Mouse (Mus musculus) heart, embryonic 14.5 days (tissue): ENCODE measurements around the gene Hdac9. TPM values are rescaled to one million over a fixed set of nuclear protein-coding genes. Genes with fewer than 3 reads are reported as not detected.

Experiments
- ATAC-seq: fragments of 200-750 bp; cut with Nextera tagmentation; 2 replicates; pipeline ENCODE4 v1.8.0; 2017; ENCODE audit warnings: low read depth, moderate TSS enrichment; ENCODE audit not compliant: insufficient number of reproducible peaks, insufficient read depth, low FRiP score
- H3K27ac ChIP-seq, 2 experiments: fragments of 200-500 bp in 1 of 2; fragments of 300-500 bp in 1 of 2; sonication (generic) in 1 of 2; replicated peaks in 1 of 2; 2 replicates each; pipeline ENCODE4 v1.5.1; 2012 to 2014; ENCODE audit warnings: low read depth in 2 of 2, low read length in 2 of 2, control low read depth in 1 of 2, mild to moderate bottlenecking in 1 of 2, mixed read lengths in 1 of 2; ENCODE audit not compliant: control insufficient read depth in 1 of 2, insufficient read depth in 1 of 2
- H3K27me3 ChIP-seq: fragments of 300-500 bp; sonication (generic); 2 replicates; pipeline ENCODE4 v1.6.1; 2014; ENCODE audit warnings: mild to moderate bottlenecking, low read length, control low read depth; ENCODE audit not compliant: control insufficient read depth, insufficient read depth
- H3K36me3 ChIP-seq: fragments of 300-500 bp; sonication (generic); 2 replicates; pipeline ENCODE4 v1.6.1; 2014; ENCODE audit warnings: mild to moderate bottlenecking, control low read depth, low read length, mixed read lengths; ENCODE audit not compliant: control insufficient read depth, insufficient read depth
- H3K4me1 ChIP-seq, 2 experiments: fragments of 200-500 bp in 1 of 2; fragments of 300-500 bp in 1 of 2; sonication (generic) in 1 of 2; 2 replicates each; pipeline ENCODE4 v1.6.1; 2012 to 2014; ENCODE audit warnings: low read length in 2 of 2, control low read depth in 1 of 2, mixed read lengths in 1 of 2; ENCODE audit not compliant: control insufficient read depth in 2 of 2, insufficient read depth in 2 of 2
- H3K4me2 ChIP-seq: fragments of 300-500 bp; sonication (generic); 2 replicates; pipeline ENCODE4 v1.6.1; 2014; ENCODE audit warnings: mild to moderate bottlenecking, low read length
- H3K4me3 ChIP-seq, 2 experiments: fragments of 200-500 bp in 1 of 2; fragments of 300-500 bp in 1 of 2; sonication (generic) in 1 of 2; 2 replicates each; pipeline ENCODE4 v1.5.1; 2012 to 2014; ENCODE audit warnings: low read length in 2 of 2, mild to moderate bottlenecking in 2 of 2, control low read depth in 1 of 2, low read depth in 1 of 2, moderate library complexity in 1 of 2; ENCODE audit not compliant: control insufficient read depth in 1 of 2, insufficient read depth in 1 of 2
- H3K9ac ChIP-seq: fragments of 300-500 bp; sonication (generic); 2 replicates; pipeline ENCODE4 v1.6.1; 2014; ENCODE audit warnings: mild to moderate bottlenecking, low read length
- H3K9me3 ChIP-seq: fragments of 300-500 bp; sonication (generic); 2 replicates; pipeline ENCODE4 v1.6.1; 2016; ENCODE audit warnings: low read length, control low read depth; ENCODE audit not compliant: control insufficient read depth
- WGBS: fragments of 180-500 bp; shearing (Covaris S2); extraction: QIAGEN DNeasy Blood & Tissue Kit; methylation state at CpG from one replicate; pipeline ENCODE4 v1.1.7; 2014; 5-methylcytosine and 5-hydroxymethylcytosine counted together
- polyA plus RNA-seq: library from polyadenylated mRNA; unstranded; fragments of >200 nt; fragmentation: Nextera tagmentation; extraction: Ambion mirVana; gene quantifications from 2 replicates; pipeline ENCODE4 v1.2.1, GENCODE M21; 2014

The Hdac9 gene
- polyA plus RNA-seq, 1 experiment from 2014 or later = 33.9 TPM

DNA sequence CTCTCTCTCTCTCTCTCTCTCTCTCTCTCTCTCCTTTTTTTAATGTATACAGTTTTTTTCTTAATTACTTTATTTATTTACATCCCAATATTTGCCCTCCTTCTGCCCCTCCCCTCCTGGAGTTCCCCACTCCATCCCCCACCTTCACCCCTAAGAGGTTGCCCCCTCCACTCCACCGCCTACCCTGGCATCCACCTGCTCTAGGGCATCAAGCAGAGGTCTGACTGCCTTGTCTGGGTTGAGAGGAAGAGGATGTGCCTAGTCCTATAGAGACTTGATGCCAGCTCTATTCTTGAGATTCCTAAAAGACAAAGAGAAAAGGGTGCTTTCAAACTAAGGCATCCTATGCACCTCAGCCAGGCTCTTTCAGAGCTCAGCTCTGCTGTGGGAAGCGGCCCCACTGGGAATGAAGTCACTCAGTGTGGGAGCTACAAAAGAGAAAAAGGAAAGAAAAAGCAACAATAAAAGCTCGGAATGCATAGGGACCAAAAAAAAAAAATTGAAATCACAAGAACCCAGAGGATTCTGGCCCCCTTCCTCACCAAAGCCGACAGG is 275.1 kb downstream of the Hdac9 start:
- ATAC-seq = no peak
- Histone ChIP-seq H3K4me2 (no peak overlapping the region), H3K9ac (no peak overlapping the region), H3K4me3 (no peak overlapping the region), H3K4me1 (peaks cover 0 to 2% of the 10 kb centered on the region in 2 experiments; a peak in 1 of 4 replicates), H3K36me3 (no peaks in the 10 kb centered on the region), H3K9me3 (no peaks in the 10 kb centered on the region), H3K27ac (no peak overlapping the region), H3K27me3 (no peaks in the 10 kb centered on the region)
- WGBS = 84% methylated on average over 4 of the region's 4 CpGs

DNA sequence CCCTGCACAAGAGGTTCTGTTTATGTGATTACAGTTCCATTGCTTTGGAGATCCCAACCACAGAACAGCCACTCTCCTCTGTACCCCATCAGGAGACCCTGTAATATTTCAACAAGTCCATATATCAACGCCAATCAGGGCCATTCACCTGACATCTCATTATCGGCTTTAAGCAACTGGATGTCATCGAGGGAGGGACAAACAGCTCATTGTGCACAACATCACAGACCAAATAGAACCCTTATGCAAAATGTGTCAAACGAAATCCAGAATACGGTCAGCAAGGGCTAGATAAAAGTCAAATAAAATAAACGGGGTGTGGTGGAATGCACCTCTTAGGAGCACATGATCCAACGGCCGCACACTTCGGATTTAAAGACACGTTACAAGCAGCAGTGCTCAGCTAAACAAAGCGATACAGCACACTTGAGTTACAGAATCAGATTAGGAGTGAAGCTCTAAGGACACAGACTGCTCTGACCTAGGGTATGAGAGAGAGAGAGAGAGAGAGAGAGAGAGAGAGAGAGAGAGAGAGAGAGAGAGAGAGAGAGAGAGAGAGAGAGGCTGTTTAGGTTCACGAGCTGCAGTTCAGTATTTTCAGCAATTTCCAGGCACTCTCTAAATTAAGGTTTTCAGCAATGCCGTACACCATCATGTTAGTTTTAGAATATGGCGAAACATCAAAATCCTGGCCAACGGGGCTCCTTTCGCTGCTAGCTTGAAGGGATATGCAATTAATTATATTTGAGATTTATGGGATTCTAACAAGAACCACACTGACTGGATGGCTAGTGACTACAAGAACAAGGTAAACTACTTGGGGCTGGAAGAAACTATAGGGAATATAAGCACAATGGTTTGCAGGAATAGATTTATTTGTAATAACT is 279.4 kb downstream of the Hdac9 start:
- Histone ChIP-seq H3K9ac (no peak overlapping the region), H3K27me3 (no peaks in the 10 kb centered on the region), H3K27ac (no peak overlapping the region), H3K36me3 (no peaks in the 10 kb centered on the region), H3K9me3 (no peaks in the 10 kb centered on the region), H3K4me2 (peak overlapping the region; percentile 46), H3K4me3 (no peak overlapping the region), H3K4me1 (peaks cover 0 to 2% of the 10 kb centered on the region in 2 experiments; a peak in 1 of 4 replicates)
- no peak for ATAC-seq
- 58% methylated on average over 16 of the region's 16 CpGs for WGBS

DNA sequence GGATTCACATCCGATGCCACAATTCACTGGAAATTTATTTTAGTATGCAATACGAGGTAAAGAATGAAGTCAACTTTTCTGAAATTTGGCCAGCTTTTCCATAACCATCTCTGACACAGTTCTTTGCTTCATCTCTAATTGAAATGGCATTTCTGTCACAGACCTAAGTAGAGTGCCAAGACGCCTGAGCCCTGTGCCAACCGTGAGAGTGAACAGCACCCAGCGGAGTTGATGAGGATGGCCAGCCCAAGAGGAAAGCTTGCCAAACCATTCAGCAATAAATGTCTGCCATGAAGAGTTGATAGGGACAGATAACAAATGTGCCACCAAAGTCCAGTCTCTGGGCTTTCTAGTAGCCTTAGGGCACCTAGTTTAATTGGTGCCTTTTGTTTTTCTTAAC is 297.8 kb downstream of the Hdac9 start:
- ATAC-seq = no peak
- H3K36me3 ChIP-seq = no peaks in the 10 kb centered on the region
- H3K27me3 ChIP-seq = no peaks in the 10 kb centered on the region
- no peak overlapping the region for H3K4me2 ChIP-seq
- no peak overlapping the region for H3K4me3 ChIP-seq
- H3K9me3 ChIP-seq = no peaks in the 10 kb centered on the region
- no peak overlapping the region for H3K27ac ChIP-seq
- 80% methylated on average over 5 of the region's 5 CpGs for WGBS
- H3K4me1 ChIP-seq = peaks cover 2 to 5% of the 10 kb centered on the region in 2 experiments; a peak in 3 of 4 replicates
- no peak overlapping the region for H3K9ac ChIP-seq

- Histone ChIP-seq H3K27ac (no peak overlapping the region), H3K9me3 (no peaks in the 10 kb centered on the region), H3K27me3 (no peaks in the 10 kb centered on the region), H3K4me1 (peaks cover 2 to 5% of the 10 kb centered on the region in 2 experiments; a peak in 3 of 4 replicates), H3K4me3 (no peak overlapping the region), H3K36me3 (no peaks in the 10 kb centered on the region), H3K9ac (no peak overlapping the region), H3K4me2 (no peak overlapping the region)
- ATAC-seq = no peak
- WGBS = 56% methylated on average over 3 of the region's 3 CpGs
Measured at GRCm38 (mm10) chr12:34618321-34618720, 298.6 kb downstream of the Hdac9 start.

DNA sequence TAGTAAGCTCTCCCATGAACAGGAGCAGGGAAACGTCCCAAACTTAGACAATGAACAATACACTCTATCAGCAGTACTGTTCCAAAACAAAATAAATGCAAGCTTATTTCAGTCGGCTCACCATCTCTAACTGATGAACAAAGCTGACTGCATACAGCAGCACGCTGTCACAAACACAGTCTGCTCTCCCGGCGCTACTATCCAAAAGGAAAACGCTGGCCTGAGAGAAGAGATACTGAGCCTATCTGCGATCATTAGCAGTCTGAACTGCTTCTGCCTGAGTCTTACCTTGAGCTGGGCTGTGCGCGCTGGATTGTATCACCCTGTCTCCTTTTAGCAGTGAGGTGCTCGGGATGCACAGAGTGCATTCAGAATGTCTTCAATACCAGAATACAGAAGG is 299.1 kb downstream of the Hdac9 start:
- Histone ChIP-seq H3K9me3 (no peaks in the 10 kb centered on the region), H3K4me1 (peaks cover 2 to 5% of the 10 kb centered on the region in 2 experiments; a peak in 3 of 4 replicates), H3K27ac (no peak overlapping the region), H3K4me2 (0 out of 2 replicates have a peak overlapping the region, but pooled peaks have one; percentile 0), H3K9ac (no peak overlapping the region), H3K4me3 (no peak overlapping the region), H3K36me3 (no peaks in the 10 kb centered on the region), H3K27me3 (no peaks in the 10 kb centered on the region)
- no peak for ATAC-seq
- 37% methylated on average over 10 of the region's 10 CpGs for WGBS

- H3K27ac ChIP-seq = no peak overlapping the region
- no peak overlapping the region for H3K4me3 ChIP-seq
- peaks cover 2 to 5% of the 10 kb centered on the region in 2 experiments; a peak in 3 of 4 replicates for H3K4me1 ChIP-seq
- WGBS = 34% methylated on average over 5 of the region's 5 CpGs
- ATAC-seq = no peak
- no peaks in the 10 kb centered on the region for H3K36me3 ChIP-seq
- no peaks in the 10 kb centered on the region for H3K9me3 ChIP-seq
- no peak overlapping the region for H3K4me2 ChIP-seq
- no peaks in the 10 kb centered on the region for H3K27me3 ChIP-seq
- no peak overlapping the region for H3K9ac ChIP-seq
Measured at GRCm38 (mm10) chr12:34614796-34615195, 302.1 kb downstream of the Hdac9 start.

- no peak for ATAC-seq
Measured at GRCm38 (mm10) chr12:34612511-34612910, 304.4 kb downstream of the Hdac9 start.

More at GRCm38 (mm10) chr12:34612511-34612910, 304.4 kb downstream of the Hdac9 start:
- H3K9ac ChIP-seq = no peak overlapping the region
- H3K9me3 ChIP-seq = no peaks in the 10 kb centered on the region
- no peaks in the 10 kb centered on the region for H3K36me3 ChIP-seq
- WGBS = 85% methylated on average over 3 of the region's 3 CpGs
- no peak overlapping the region for H3K4me3 ChIP-seq
- no peak overlapping the region for H3K27ac ChIP-seq
- peaks cover 2% of the 10 kb centered on the region in 2 experiments; a peak in 3 of 4 replicates for H3K4me1 ChIP-seq
- H3K27me3 ChIP-seq = no peaks in the 10 kb centered on the region
- no peak overlapping the region for H3K4me2 ChIP-seq
